Mouse (Mus musculus) myocyte (in vitro differentiated cells): ENCODE measurements at regions not wholly inside any gene's neighbourhood (a gene's known extent, or its start where the extent isn't known, plus 50 kb on each side); places are given as distances from the start of the nearest gene placed in this dataset.

Experiments
- H3K27me3 ChIP-seq: one replicate; pipeline ENCODE4 v1.6.1; 2011; ENCODE audit not compliant: control insufficient read depth, insufficient read depth, insufficient read length
- H3K36me3 ChIP-seq: one replicate; pipeline ENCODE4 v1.6.1; 2011; ENCODE audit not compliant: control insufficient read depth, insufficient read depth
- H3K4me2 ChIP-seq: one replicate; pipeline ENCODE4 v1.6.1; 2011; ENCODE audit warnings: low read depth, control low read depth
- H3K4me3 ChIP-seq: one replicate; pipeline ENCODE4 v1.5.1; 2011; ENCODE audit warnings: mild to moderate bottlenecking, control low read depth, moderate library complexity
- H3K79me2 ChIP-seq: one replicate; pipeline ENCODE4 v1.6.1; 2011; ENCODE audit not compliant: control insufficient read depth, insufficient read depth
- H3ac ChIP-seq: one replicate; pipeline ENCODE4 v1.6.1; 2011; ENCODE audit not compliant: control insufficient read depth, insufficient read length
- CEBPB ChIP-seq: IDR thresholded peaks from 2 replicates; pipeline ENCODE4 v1.6.1; 2011; ENCODE audit warnings: mild to moderate bottlenecking, moderate library complexity; ENCODE audit not compliant: poor library complexity, insufficient read depth, severe bottlenecking
- E2F4 ChIP-seq: IDR thresholded peaks from one replicate; pipeline ENCODE4 v1.6.1; 2011; ENCODE audit warnings: mild to moderate bottlenecking, control low read depth, moderate library complexity; ENCODE audit not compliant: insufficient read depth
- MAX ChIP-seq: IDR thresholded peaks from one replicate; pipeline ENCODE4 v1.6.1; 2011; ENCODE audit warnings: low read depth, mild to moderate bottlenecking, control low read depth
- MYOD1 ChIP-seq, 3 experiments: IDR thresholded peaks; one replicate each; pipeline ENCODE4 v1.6.1; 2011; ENCODE audit warnings: control low read depth in 2 of 3, low read depth in 2 of 3, mild to moderate bottlenecking in 2 of 3, moderate library complexity in 1 of 3; ENCODE audit not compliant: insufficient read length in 2 of 3, control insufficient read depth in 1 of 3
- MYOG ChIP-seq, 3 experiments: IDR thresholded peaks; one replicate each; pipeline ENCODE4 v1.6.1; 2011; ENCODE audit warnings: control low read depth in 2 of 3, low read depth in 2 of 3, mild to moderate bottlenecking in 2 of 3; ENCODE audit not compliant: insufficient read length in 2 of 3, control insufficient read depth in 1 of 3, insufficient read depth in 1 of 3
- POLR2A ChIP-seq: IDR thresholded peaks from one replicate; pipeline ENCODE4 v1.6.1; 2011; ENCODE audit warnings: low read depth, mild to moderate bottlenecking, control low read depth, moderate library complexity; ENCODE audit not compliant: insufficient read length
- POLR2AphosphoS2 ChIP-seq: IDR thresholded peaks from one replicate; pipeline ENCODE4 v1.6.1; 2011; ENCODE audit warnings: low read depth, control low read depth; ENCODE audit not compliant: insufficient read length
- REST ChIP-seq: IDR thresholded peaks from one replicate; pipeline ENCODE4 v1.6.1; 2011; ENCODE audit warnings: mild to moderate bottlenecking, control low read depth, moderate library complexity; ENCODE audit not compliant: insufficient read depth, insufficient read length
- SRF ChIP-seq: IDR thresholded peaks from one replicate; pipeline ENCODE4 v1.6.1; 2011; ENCODE audit warnings: low read depth; ENCODE audit not compliant: control insufficient read depth, insufficient read length
- TCF12 ChIP-seq: IDR thresholded peaks from one replicate; pipeline ENCODE4 v1.6.1; 2011; ENCODE audit warnings: mild to moderate bottlenecking, control low read depth; ENCODE audit not compliant: poor library complexity, insufficient read depth, severe bottlenecking
- TCF3 ChIP-seq: IDR thresholded peaks from one replicate; pipeline ENCODE4 v1.6.1; 2011; ENCODE audit warnings: low read depth, control low read depth; ENCODE audit not compliant: insufficient read length
- USF1 ChIP-seq: IDR thresholded peaks from one replicate; pipeline ENCODE4 v1.6.1; 2011; ENCODE audit warnings: low read depth, mild to moderate bottlenecking, control low read depth, moderate library complexity

DNA sequence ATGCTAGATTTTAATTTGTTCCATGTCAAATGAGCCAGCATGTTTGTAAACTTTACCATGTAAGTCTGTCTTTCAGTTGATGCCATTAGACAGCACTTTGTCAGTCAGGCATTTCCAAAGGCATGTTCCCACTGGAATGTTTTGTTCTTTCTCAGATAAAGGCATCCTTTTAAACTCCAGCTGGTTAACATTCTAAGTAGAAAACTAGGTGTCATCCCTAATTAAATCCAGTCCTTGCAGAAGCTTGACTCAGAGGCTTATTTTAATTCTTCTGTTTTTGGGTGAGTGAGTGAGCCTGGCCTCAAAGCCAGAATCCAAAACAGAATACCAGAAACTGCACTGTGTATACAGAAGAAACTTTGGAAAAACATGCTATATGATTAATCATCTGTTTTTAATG is 1253.4 kb downstream of the Pla2g4a start:
- no peak overlapping the region for H3ac ChIP-seq
- H3K4me2 ChIP-seq: no peak overlapping the region
- no peak overlapping the region for H3K4me3 ChIP-seq
- no peaks in the 10 kb centered on the region for H3K27me3 ChIP-seq
- no peaks in the 10 kb centered on the region for H3K79me2 ChIP-seq
- TF ChIP-seq E2F4: no peak
- TF ChIP-seq POLR2A: no peak
- TF ChIP-seq USF1: no peak
- TF ChIP-seq TCF12: no peak
- no peak for TF ChIP-seq MYOD1 (IDR thresholded peaks at IDR 0.05; ENCODE audit: control insufficient read depth in 1 of 3, insufficient read length in 2 of 3, low read depth in 2 of 3)
- TF ChIP-seq TCF3: no peak
- no peak for TF ChIP-seq REST
- TF ChIP-seq MAX: no peak
- TF ChIP-seq CEBPB: no peak
- no peak for TF ChIP-seq SRF
- TF ChIP-seq MYOG (IDR thresholded peaks at IDR 0.05; ENCODE audit: control insufficient read depth in 1 of 3, insufficient read depth in 1 of 3, insufficient read length in 2 of 3, low read depth in 2 of 3): no peak
- no peak for TF ChIP-seq POLR2AphosphoS2
- H3K36me3 ChIP-seq: no peaks in the 10 kb centered on the region

DNA sequence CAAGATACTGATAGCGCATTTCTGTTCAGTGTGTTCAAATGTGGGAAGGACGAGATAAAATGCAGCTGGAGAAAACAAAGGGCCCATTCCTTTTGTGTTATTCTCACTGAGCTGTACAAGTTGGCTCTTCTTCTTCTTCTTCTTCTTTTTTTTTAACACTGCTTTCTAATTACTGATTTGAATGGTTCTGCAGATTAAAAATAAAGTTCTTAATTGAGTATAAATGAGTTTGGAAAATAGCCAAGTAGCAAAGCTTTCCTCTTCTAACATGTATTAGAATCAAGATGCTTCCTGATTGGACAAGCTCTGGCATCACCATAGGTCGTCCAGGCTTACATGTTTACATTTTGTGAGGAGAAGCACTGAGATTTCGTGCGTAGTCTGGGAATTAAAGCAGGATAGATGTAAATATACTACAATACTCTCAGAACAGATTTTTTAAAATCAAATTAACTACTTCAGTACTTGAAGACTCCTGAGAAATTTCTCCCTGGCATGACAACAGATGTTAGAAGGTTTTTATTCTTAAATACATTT is 1254.8 kb downstream of the Pla2g4a start:
- H3K79me2 ChIP-seq: no peaks in the 10 kb centered on the region
- TF ChIP-seq POLR2A (no peak), E2F4 (no peak), USF1 (no peak), MYOD1 (IDR thresholded peaks at IDR 0.05; ENCODE audit: control insufficient read depth in 1 of 3, insufficient read length in 2 of 3, low read depth in 2 of 3) (no peak), POLR2AphosphoS2 (no peak), SRF (no peak), TCF12 (no peak), MAX (no peak), REST (no peak), TCF3 (no peak), CEBPB (no peak), MYOG (IDR thresholded peaks at IDR 0.05; ENCODE audit: control insufficient read depth in 1 of 3, insufficient read depth in 1 of 3, insufficient read length in 2 of 3, low read depth in 2 of 3) (no peak)

DNA sequence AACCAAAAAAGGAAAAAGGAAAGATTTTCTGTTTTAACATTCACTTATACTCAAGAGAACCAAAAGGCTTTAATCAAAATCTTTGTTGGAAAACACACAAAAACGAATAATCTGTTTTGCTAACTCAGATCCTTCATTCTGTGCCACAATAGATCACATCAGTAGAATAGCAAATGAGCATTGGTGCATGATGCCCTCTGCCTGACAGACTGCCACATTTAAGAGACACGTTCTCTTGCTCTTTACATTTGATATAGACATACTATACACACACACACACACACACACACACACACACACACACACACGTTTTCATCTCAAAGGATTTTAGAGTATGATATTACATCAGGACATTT is 1260.5 kb downstream of the Pla2g4a start:
- TF ChIP-seq POLR2AphosphoS2 (no peak), TCF12 (no peak), CEBPB (no peak), REST (no peak), MYOD1 (IDR thresholded peaks at IDR 0.05; ENCODE audit: control insufficient read depth in 1 of 3, insufficient read length in 2 of 3, low read depth in 2 of 3) (no peak), E2F4 (no peak), SRF (no peak), MYOG (IDR thresholded peaks at IDR 0.05; ENCODE audit: control insufficient read depth in 1 of 3, insufficient read depth in 1 of 3, insufficient read length in 2 of 3, low read depth in 2 of 3) (no peak), POLR2A (no peak), MAX (no peak), TCF3 (no peak), USF1 (no peak)

More for the DNA sequence above, 1254.8 kb downstream of the Pla2g4a start:
- Histone ChIP-seq H3ac (no peak overlapping the region), H3K4me2 (no peak overlapping the region), H3K36me3 (no peaks in the 10 kb centered on the region), H3K4me3 (no peak overlapping the region), H3K27me3 (no peaks in the 10 kb centered on the region)

DNA sequence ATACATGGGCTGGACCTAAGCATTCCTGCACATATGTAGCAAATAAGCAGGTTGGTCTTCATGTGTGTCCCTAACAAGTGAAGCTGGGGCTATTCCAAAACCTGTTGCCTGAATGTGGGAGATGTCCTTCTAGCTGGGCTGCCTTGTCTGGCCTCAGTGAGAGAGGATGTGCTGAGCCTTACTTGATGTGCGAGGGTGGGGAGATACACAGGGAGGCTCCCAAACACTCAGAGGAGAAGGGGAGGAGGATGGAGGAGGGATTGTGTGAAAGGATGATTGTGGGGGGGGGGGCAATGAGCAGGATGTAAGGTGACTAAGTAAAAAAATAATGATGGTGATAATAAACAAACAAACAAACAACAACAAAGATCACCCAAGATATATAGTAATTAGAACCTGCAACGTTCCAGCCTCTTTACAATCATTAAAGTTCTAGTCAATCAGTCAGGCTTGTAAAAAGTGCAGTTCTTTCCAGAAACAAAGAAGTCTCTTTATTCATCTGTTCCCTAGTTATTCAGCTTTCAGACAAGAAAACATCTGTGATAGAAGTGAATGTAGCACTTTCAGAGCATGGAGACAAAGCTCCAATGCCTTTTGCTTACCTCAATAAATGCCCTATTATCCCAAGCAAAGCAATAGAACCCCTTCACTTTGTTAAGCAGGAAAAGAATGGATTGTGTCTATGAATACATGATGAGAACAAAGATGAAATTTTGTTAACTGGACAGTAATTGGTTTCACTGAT is 1261.1 kb downstream of the Pla2g4a start:
- no peaks in the 10 kb centered on the region for H3K27me3 ChIP-seq
- no peak for TF ChIP-seq CEBPB
- TF ChIP-seq TCF12: no peak
- no peak for TF ChIP-seq REST
- TF ChIP-seq SRF: no peak
- no peak for TF ChIP-seq MAX
- TF ChIP-seq POLR2A: no peak
- no peak for TF ChIP-seq TCF3
- TF ChIP-seq POLR2AphosphoS2: no peak
- no peak for TF ChIP-seq MYOG (IDR thresholded peaks at IDR 0.05; ENCODE audit: control insufficient read depth in 1 of 3, insufficient read depth in 1 of 3, insufficient read length in 2 of 3, low read depth in 2 of 3)
- no peak for TF ChIP-seq E2F4
- TF ChIP-seq MYOD1 (IDR thresholded peaks at IDR 0.05; ENCODE audit: control insufficient read depth in 1 of 3, insufficient read length in 2 of 3, low read depth in 2 of 3): no peak
- no peak for TF ChIP-seq USF1
- H3K79me2 ChIP-seq: no peaks in the 10 kb centered on the region
- H3K4me2 ChIP-seq: no peak overlapping the region
- H3K36me3 ChIP-seq: no peaks in the 10 kb centered on the region
- no peak overlapping the region for H3K4me3 ChIP-seq
- H3ac ChIP-seq: no peak overlapping the region

More for the DNA sequence above, 1260.5 kb downstream of the Pla2g4a start:
- H3K79me2 ChIP-seq: no peaks in the 10 kb centered on the region
- H3K4me3 ChIP-seq: no peak overlapping the region
- H3K27me3 ChIP-seq: no peaks in the 10 kb centered on the region
- no peaks in the 10 kb centered on the region for H3K36me3 ChIP-seq
- H3K4me2 ChIP-seq: no peak overlapping the region
- no peak overlapping the region for H3ac ChIP-seq
